Mouse (Mus musculus): ENCODE measurements at regions not wholly inside any gene's neighbourhood (a gene's known extent, or its start where the extent isn't known, plus 50 kb on each side); places are given as distances from the start of the nearest gene placed in this dataset.

DNA sequence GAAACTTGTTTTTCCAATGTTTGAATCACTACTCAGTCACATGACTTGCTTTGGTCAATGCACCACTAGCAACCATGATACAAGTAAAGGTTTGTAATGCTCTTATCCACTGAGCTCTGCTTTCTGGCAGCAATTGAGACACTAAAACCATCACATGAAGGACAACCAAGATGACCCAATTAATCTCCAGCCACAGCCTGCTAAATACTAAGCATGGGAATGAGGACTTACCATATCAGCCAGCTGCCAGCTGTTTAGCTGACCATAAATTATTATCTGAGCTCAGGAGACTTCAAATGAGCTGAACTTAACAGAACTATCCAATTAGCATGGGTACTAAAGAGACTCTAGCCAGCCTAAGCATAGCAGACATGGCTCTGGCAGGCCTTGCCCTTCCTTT, 100.1 kb upstream of the Sp4 start:
- Histone ChIP-seq H3K79me2 (ENCODE audit: control insufficient read depth, insufficient read depth, low read length, poor library complexity) (no peaks in the 10 kb centered on the region), H3K9me3 (replicated peaks; ENCODE audit: insufficient read depth, low read length) (no peaks in the 10 kb centered on the region), H3K36me3 (ENCODE audit: control insufficient read depth in 1 of 2, insufficient read depth in 2 of 2, low read length in 2 of 2) (no peaks in the 10 kb centered on the region), H3K4me1 (ENCODE audit: control insufficient read depth in 1 of 2, insufficient read depth in 2 of 2, low read length in 2 of 2) (no peaks in the 10 kb centered on the region), H3K27ac (ENCODE audit: control insufficient read depth, low read depth, low read length) (no peak overlapping the region), H3K27me3 (ENCODE audit: control insufficient read depth in 1 of 2, insufficient read depth in 2 of 2, low read length in 2 of 2) (no peaks in the 10 kb centered on the region), H3K4me3 (ENCODE audit: control insufficient read depth in 1 of 2, insufficient read depth in 1 of 2, low read depth in 2 of 2, low read length in 2 of 2) (no peak overlapping the region), H3K9ac (ENCODE audit: control insufficient read depth, low read depth, low read length, poor library complexity, severe bottlenecking) (no peak overlapping the region)
- TF ChIP-seq MYC (IDR thresholded peaks at IDR 0.05; ENCODE audit: low read depth, low read length) (no peak), POLR2A (IDR thresholded peaks at IDR 0.05; ENCODE audit: control insufficient read depth in 1 of 2, insufficient read depth in 1 of 2, low read depth in 1 of 2, low read length in 2 of 2, poor library complexity in 1 of 2) (no peak), ELF1 (IDR thresholded peaks at IDR 0.05; ENCODE audit: low read depth, low read length) (no peak), MAZ (IDR thresholded peaks at IDR 0.05; ENCODE audit: low read depth, low read length) (no peak), GABPA (IDR thresholded peaks at IDR 0.05; ENCODE audit: low read depth, low read length) (no peak), USF2 (IDR thresholded peaks at IDR 0.05; ENCODE audit: borderline replicate concordance in 1 of 2, insufficient read depth in 1 of 2, low read depth in 1 of 2, low read length in 2 of 2) (no peak), POLR2AphosphoS2 (IDR thresholded peaks at IDR 0.05; ENCODE audit: low read length) (no peak), TBP (IDR thresholded peaks at IDR 0.05; ENCODE audit: low read depth, low read length) (no peak), E2F4 (IDR thresholded peaks at IDR 0.05; ENCODE audit: borderline replicate concordance, low read depth, low read length) (no peak), ZNF384 (IDR thresholded peaks at IDR 0.05; ENCODE audit: low read depth, low read length) (no peak)
- no peak for DNase-seq (ENCODE audit: low read depth, low spot score)

DNA sequence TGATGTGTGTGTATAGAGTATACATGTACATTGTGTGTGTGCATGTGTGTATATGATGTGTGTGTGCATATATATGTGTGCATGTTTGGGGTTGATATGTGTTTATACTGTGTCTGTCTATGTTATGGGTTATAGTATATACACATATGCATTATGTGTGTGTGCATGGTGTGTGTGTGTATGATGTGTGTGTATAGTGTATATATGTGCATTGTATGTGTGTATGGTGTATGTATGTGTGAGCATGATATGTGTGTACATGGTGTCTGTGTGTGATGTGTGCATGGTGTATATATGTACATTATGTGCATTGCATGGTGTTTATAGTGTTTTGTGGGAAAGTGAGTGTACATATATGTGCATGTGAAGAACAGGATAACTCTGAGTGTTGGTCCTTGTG, 90.4 kb upstream of the Sp4 start:
- Histone ChIP-seq H3K36me3 (ENCODE audit: control insufficient read depth in 1 of 2, insufficient read depth in 2 of 2, low read length in 2 of 2) (no peaks in the 10 kb centered on the region), H3K4me3 (ENCODE audit: control insufficient read depth in 1 of 2, insufficient read depth in 1 of 2, low read depth in 2 of 2, low read length in 2 of 2) (no peak overlapping the region), H3K27ac (ENCODE audit: control insufficient read depth, low read depth, low read length) (no peak overlapping the region), H3K9ac (ENCODE audit: control insufficient read depth, low read depth, low read length, poor library complexity, severe bottlenecking) (no peak overlapping the region), H3K27me3 (ENCODE audit: control insufficient read depth in 1 of 2, insufficient read depth in 2 of 2, low read length in 2 of 2) (no peaks in the 10 kb centered on the region), H3K4me1 (ENCODE audit: control insufficient read depth in 1 of 2, insufficient read depth in 2 of 2, low read length in 2 of 2) (no peaks in the 10 kb centered on the region), H3K9me3 (replicated peaks; ENCODE audit: insufficient read depth, low read length) (no peaks in the 10 kb centered on the region), H3K79me2 (ENCODE audit: control insufficient read depth, insufficient read depth, low read length, poor library complexity) (no peaks in the 10 kb centered on the region)
- DNase-seq (ENCODE audit: low read depth, low spot score) = peak; percentile 4
- TF ChIP-seq POLR2AphosphoS5 (IDR thresholded peaks at IDR 0.05; ENCODE audit: borderline replicate concordance, low read depth, low read length) = 0 out of 2 replicates have a peak, but pooled peaks have one; percentile 83
- no peak for TF ChIP-seq MAFK (IDR thresholded peaks at IDR 0.05; ENCODE audit: borderline replicate concordance, low read depth, low read length)

DNA sequence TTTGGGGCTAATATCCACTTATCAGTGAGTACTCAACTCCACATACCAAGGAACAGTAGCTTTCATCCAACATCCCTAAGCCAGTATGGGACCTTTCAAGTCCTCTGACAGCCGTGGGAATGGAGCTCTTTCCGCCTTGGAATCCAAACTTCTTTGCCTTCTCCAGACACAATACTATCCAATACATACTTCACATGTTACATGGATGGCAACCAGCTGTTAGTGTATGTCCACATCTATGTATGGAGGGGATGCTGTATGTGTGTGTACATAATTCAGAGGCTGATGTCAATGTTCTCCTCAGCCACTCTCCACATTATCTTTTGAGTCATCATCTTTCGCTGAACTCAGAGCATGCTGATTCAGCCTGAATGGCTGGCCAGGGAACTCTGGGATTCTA, 79.8 kb upstream of the Sp4 start:
- Histone ChIP-seq H3K4me1 (ENCODE audit: control insufficient read depth in 1 of 2, insufficient read depth in 2 of 2, low read length in 2 of 2) (0 out of 4 replicates have a peak, but pooled peaks cover 0 to 3% of the 10 kb centered on the region in 2 experiments), H3K9me3 (replicated peaks; ENCODE audit: insufficient read depth, low read length) (no peaks in the 10 kb centered on the region), H3K36me3 (ENCODE audit: control insufficient read depth in 1 of 2, insufficient read depth in 2 of 2, low read length in 2 of 2) (no peaks in the 10 kb centered on the region), H3K79me2 (ENCODE audit: control insufficient read depth, insufficient read depth, low read length, poor library complexity) (no peaks in the 10 kb centered on the region), H3K27ac (ENCODE audit: control insufficient read depth, low read depth, low read length) (no peak overlapping the region), H3K9ac (ENCODE audit: control insufficient read depth, low read depth, low read length, poor library complexity, severe bottlenecking) (no peak overlapping the region), H3K27me3 (ENCODE audit: control insufficient read depth in 1 of 2, insufficient read depth in 2 of 2, low read length in 2 of 2) (no peaks in the 10 kb centered on the region), H3K4me3 (ENCODE audit: control insufficient read depth in 1 of 2, insufficient read depth in 1 of 2, low read depth in 2 of 2, low read length in 2 of 2) (no peak overlapping the region)
- peak; percentile 7 for DNase-seq (ENCODE audit: low read depth, low spot score)
- TF ChIP-seq USF2 (IDR thresholded peaks at IDR 0.05; ENCODE audit: borderline replicate concordance in 1 of 2, insufficient read depth in 1 of 2, low read depth in 1 of 2, low read length in 2 of 2) (no peak), CHD2 (IDR thresholded peaks at IDR 0.05; ENCODE audit: low read length) (no peak), MAX (IDR thresholded peaks at IDR 0.05; ENCODE audit: low read length) (no peak), POLR2AphosphoS2 (IDR thresholded peaks at IDR 0.05; ENCODE audit: low read length) (no peak)
